Mouse (Mus musculus) midbrain, embryonic 14.5 days (tissue): ENCODE results near the gene Adgrd1. TPM values are rescaled to one million over a fixed set of nuclear protein-coding genes. Genes with fewer than 3 reads are reported as not detected.

Experiments
- ATAC-seq: fragments of 200-750 bp; cut with Nextera tagmentation; 2 replicates; pipeline ENCODE4 v1.8.0; 2017; ENCODE audit warnings: moderate number of reproducible peaks, moderate library complexity; ENCODE audit not compliant: low FRiP score, low TSS enrichment
- DNase-seq: peaks from one replicate; pipeline ENCODE4 v3.0.0-alpha.2; 2015
- H3K27ac ChIP-seq: fragments of 300-500 bp; sonication (generic); replicated peaks from 2 replicates; pipeline ENCODE4 v1.5.1; 2014; ENCODE audit warnings: mild to moderate bottlenecking, low read depth, low read length, moderate library complexity
- H3K27me3 ChIP-seq: fragments of 300-500 bp; sonication (generic); 2 replicates; pipeline ENCODE4 v1.6.1; 2014; ENCODE audit warnings: low read length, control low read depth, mixed read lengths; ENCODE audit not compliant: control insufficient read depth, insufficient read depth
- H3K36me3 ChIP-seq: fragments of 300-500 bp; sonication (generic); 2 replicates; pipeline ENCODE4 v1.6.1; 2014; ENCODE audit warnings: low read length, control low read depth; ENCODE audit not compliant: control insufficient read depth, insufficient read depth
- H3K4me1 ChIP-seq: fragments of 300-500 bp; sonication (generic); 2 replicates; pipeline ENCODE4 v1.6.1; 2014; ENCODE audit warnings: mild to moderate bottlenecking, antibody characterized with exemption, low read length, control low read depth; ENCODE audit not compliant: control insufficient read depth, insufficient read depth
- H3K4me2 ChIP-seq: fragments of 300-500 bp; sonication (generic); 2 replicates; pipeline ENCODE4 v1.6.1; 2014; ENCODE audit warnings: mild to moderate bottlenecking, low read length, moderate library complexity
- H3K4me3 ChIP-seq: fragments of 300-500 bp; sonication (generic); replicated peaks from 2 replicates; pipeline ENCODE4 v1.5.1; 2014; ENCODE audit warnings: low read depth, low read length
- H3K9ac ChIP-seq: fragments of 300-500 bp; sonication (generic); replicated peaks from 2 replicates; pipeline ENCODE4 v1.6.1; 2014; ENCODE audit warnings: mild to moderate bottlenecking, low read length, moderate library complexity
- H3K9me3 ChIP-seq: fragments of 300-500 bp; sonication (generic); 2 replicates; pipeline ENCODE4 v1.6.1; 2016; ENCODE audit warnings: low read length, control low read depth, mixed read lengths; ENCODE audit not compliant: control insufficient read depth
- WGBS: fragments of 180-500 bp; shearing (Covaris S2); extraction: QIAGEN DNeasy Blood & Tissue Kit; methylation state at CpG from one replicate; pipeline ENCODE4 v1.1.7; 2014; 5-methylcytosine and 5-hydroxymethylcytosine counted together
- polyA plus RNA-seq: library from polyadenylated mRNA; unstranded; fragments of >200 nt; fragmentation: Nextera tagmentation; extraction: Ambion mirVana; gene quantifications from 2 replicates; pipeline ENCODE4 v1.2.1, GENCODE M21; 2014

Adgrd1 gene
- polyA plus RNA-seq, 1 experiment from 2014 or later, result 0.07 TPM

DNA sequence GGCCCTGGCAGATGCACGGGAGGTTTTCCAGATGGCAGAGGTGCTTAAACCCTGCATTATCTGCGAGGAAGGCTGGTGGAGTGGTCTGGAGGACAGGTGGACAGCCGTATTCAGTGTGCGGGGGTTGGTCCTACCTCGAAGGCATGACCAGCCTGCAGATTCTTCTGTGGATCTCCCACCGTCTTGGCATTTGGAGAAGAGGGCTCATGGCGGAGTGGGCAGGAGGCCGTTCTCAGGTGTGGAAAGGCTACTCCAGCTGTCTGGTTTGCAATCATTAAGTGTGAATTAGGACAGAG, 32.8 kb upstream of the Adgrd1 start:
- ATAC-seq, result no peak
- Histone ChIP-seq H3K27ac (no peak overlapping the region), H3K9ac (no peak overlapping the region), H3K9me3 (no peaks in the 10 kb centered on the region), H3K4me3 (peak overlapping the region; percentile 20; the same call in 1 of the 2 replicates), H3K4me2 (peak overlapping the region; percentile 51), H3K36me3 (no peaks in the 10 kb centered on the region), H3K4me1 (peaks cover 4% of the 10 kb centered on the region; the same call in 1 of the 2 replicates), H3K27me3 (no peaks in the 10 kb centered on the region)
- 48% methylated on average over 8 of the region's 8 CpGs for WGBS
- DNase-seq, result no peak

DNA sequence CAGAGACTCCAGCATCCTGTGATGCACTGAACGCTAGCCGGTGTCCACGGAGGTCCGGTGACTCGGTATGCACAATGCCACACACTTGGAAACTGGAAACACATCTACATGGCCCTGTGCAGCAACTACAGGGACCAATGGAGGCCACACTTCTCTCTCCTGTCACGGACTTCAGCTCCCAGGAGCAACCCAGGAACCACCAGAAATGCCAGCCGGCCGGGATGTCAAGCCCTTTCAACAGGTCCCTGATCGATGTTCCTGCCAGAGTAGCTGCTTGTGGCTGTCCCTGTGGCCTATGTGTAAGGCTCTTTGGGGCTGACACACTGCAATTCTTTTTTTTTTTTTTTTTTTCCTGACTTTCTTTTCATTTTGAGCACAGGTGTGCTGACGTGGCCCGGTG, 32.4 kb upstream of the Adgrd1 start:
- Histone ChIP-seq H3K4me2 (no peak overlapping the region; the same call in 1 of the 2 replicates), H3K36me3 (no peaks in the 10 kb centered on the region), H3K9me3 (no peaks in the 10 kb centered on the region), H3K4me3 (no peak overlapping the region), H3K27me3 (no peaks in the 10 kb centered on the region), H3K9ac (no peak overlapping the region), H3K4me1 (peaks cover 4% of the 10 kb centered on the region; the same call in 1 of the 2 replicates), H3K27ac (no peak overlapping the region)
- WGBS, result 83% methylated on average over 11 of the region's 11 CpGs
- DNase-seq (no peak), ATAC-seq (no peak)

- 78% methylated on average over 12 of the region's 12 CpGs for WGBS
These were observed 31.2 kb upstream of the Adgrd1 start for GRCm38 (mm10) chr5:129065301-129065700.

GRCm38 (mm10) chr5:129065946-129066345, 30.6 kb upstream of the Adgrd1 start:
- Histone ChIP-seq H3K4me3 (no peak overlapping the region), H3K4me1 (peaks cover 4% of the 10 kb centered on the region; the same call in 1 of the 2 replicates), H3K36me3 (no peaks in the 10 kb centered on the region), H3K27me3 (no peaks in the 10 kb centered on the region), H3K9ac (no peak overlapping the region), H3K9me3 (no peaks in the 10 kb centered on the region), H3K4me2 (no peak overlapping the region), H3K27ac (no peak overlapping the region)
- ATAC-seq (no peak), DNase-seq (no peak)
- 87% methylated on average over 9 of the region's 9 CpGs for WGBS

More at GRCm38 (mm10) chr5:129065301-129065700, 31.2 kb upstream of the Adgrd1 start:
- DNase-seq (no peak), ATAC-seq (no peak)
- H3K9ac ChIP-seq, result no peak overlapping the region
- H3K4me2 ChIP-seq, result no peak overlapping the region
- H3K27me3 ChIP-seq, result no peaks in the 10 kb centered on the region
- no peaks in the 10 kb centered on the region for H3K36me3 ChIP-seq
- H3K27ac ChIP-seq, result no peak overlapping the region
- no peaks in the 10 kb centered on the region for H3K9me3 ChIP-seq
- peaks cover 4% of the 10 kb centered on the region; the same call in 1 of the 2 replicates for H3K4me1 ChIP-seq
- no peak overlapping the region for H3K4me3 ChIP-seq

GRCm38 (mm10) chr5:129066541-129067230, 29.9 kb upstream of the Adgrd1 start:
- H3K9ac ChIP-seq, result no peak overlapping the region
- H3K4me2 ChIP-seq, result no peak overlapping the region
- H3K4me1 ChIP-seq, result peaks cover 4% of the 10 kb centered on the region; the same call in 1 of the 2 replicates
- no peaks in the 10 kb centered on the region for H3K36me3 ChIP-seq
- no peak for DNase-seq
- WGBS, result 94% methylated on average over 8 of the region's 8 CpGs
- ATAC-seq, result no peak
- no peaks in the 10 kb centered on the region for H3K27me3 ChIP-seq
- no peak overlapping the region for H3K4me3 ChIP-seq
- no peak overlapping the region for H3K27ac ChIP-seq
- no peaks in the 10 kb centered on the region for H3K9me3 ChIP-seq

GRCm38 (mm10) chr5:129067231-129067834, 29.2 kb upstream of the Adgrd1 start:
- WGBS, result 88% methylated on average over 13 of the region's 13 CpGs
- ATAC-seq (no peak), DNase-seq (no peak)
- H3K9me3 ChIP-seq, result no peaks in the 10 kb centered on the region
- no peaks in the 10 kb centered on the region for H3K36me3 ChIP-seq
- H3K9ac ChIP-seq, result no peak overlapping the region
- no peak overlapping the region for H3K27ac ChIP-seq
- H3K4me1 ChIP-seq, result peaks cover 4% of the 10 kb centered on the region; the same call in 1 of the 2 replicates
- H3K27me3 ChIP-seq, result no peaks in the 10 kb centered on the region
- no peak overlapping the region for H3K4me3 ChIP-seq
- no peak overlapping the region for H3K4me2 ChIP-seq

GRCm38 (mm10) chr5:129071761-129072280, 24.7 kb upstream of the Adgrd1 start:
- Histone ChIP-seq H3K4me2 (no peak overlapping the region), H3K36me3 (no peaks in the 10 kb centered on the region), H3K4me3 (no peak overlapping the region), H3K27me3 (no peaks in the 10 kb centered on the region), H3K9ac (no peak overlapping the region), H3K27ac (no peak overlapping the region), H3K9me3 (no peaks in the 10 kb centered on the region), H3K4me1 (no peaks in the 10 kb centered on the region)
- DNase-seq (no peak), ATAC-seq (no peak)
- 79% methylated on average over 14 of the region's 14 CpGs for WGBS

DNA sequence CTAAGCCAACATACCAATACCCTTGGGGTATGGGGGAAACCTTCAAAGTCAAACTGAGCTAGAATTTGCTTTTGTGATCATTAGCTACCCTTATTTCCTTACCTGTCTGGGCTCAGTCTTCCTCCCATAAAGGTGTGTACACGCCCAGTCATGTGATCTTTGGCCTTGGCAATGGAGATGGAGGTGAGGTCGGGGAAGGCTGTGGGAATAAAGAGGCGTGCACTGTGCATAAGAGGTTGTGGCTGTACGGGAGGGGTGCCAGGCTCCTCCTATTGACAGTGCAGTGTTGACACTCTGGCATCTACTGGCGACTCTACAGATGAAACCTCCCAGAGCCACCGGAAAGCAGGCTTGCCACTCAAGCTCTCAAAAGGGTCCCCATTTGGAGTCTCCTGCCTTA, 23.1 kb upstream of the Adgrd1 start:
- no peaks in the 10 kb centered on the region for H3K9me3 ChIP-seq
- no peak overlapping the region for H3K4me3 ChIP-seq
- no peak overlapping the region for H3K9ac ChIP-seq
- H3K36me3 ChIP-seq, result no peaks in the 10 kb centered on the region
- DNase-seq, result no peak
- no peaks in the 10 kb centered on the region for H3K4me1 ChIP-seq
- H3K27me3 ChIP-seq, result no peaks in the 10 kb centered on the region
- WGBS, result 76% methylated on average over 6 of the region's 6 CpGs
- H3K4me2 ChIP-seq, result no peak overlapping the region
- ATAC-seq, result no peak
- no peak overlapping the region for H3K27ac ChIP-seq

GRCm38 (mm10) chr5:129076098-129076497, 20.5 kb upstream of the Adgrd1 start:
- H3K4me2 ChIP-seq, result no peak overlapping the region
- ATAC-seq (no peak), DNase-seq (no peak)
- H3K27ac ChIP-seq, result no peak overlapping the region
- H3K9ac ChIP-seq, result no peak overlapping the region
- WGBS, result 86% methylated on average over 6 of the region's 6 CpGs
- H3K4me3 ChIP-seq, result no peak overlapping the region
- no peaks in the 10 kb centered on the region for H3K36me3 ChIP-seq
- H3K27me3 ChIP-seq, result no peaks in the 10 kb centered on the region
- H3K9me3 ChIP-seq, result no peaks in the 10 kb centered on the region
- no peaks in the 10 kb centered on the region for H3K4me1 ChIP-seq
